Mouse (Mus musculus): ENCODE results near the gene Slc25a47.
A peak's percentile ranks its signal among the peaks of the same experiment; 100 is the strongest.

DNA sequence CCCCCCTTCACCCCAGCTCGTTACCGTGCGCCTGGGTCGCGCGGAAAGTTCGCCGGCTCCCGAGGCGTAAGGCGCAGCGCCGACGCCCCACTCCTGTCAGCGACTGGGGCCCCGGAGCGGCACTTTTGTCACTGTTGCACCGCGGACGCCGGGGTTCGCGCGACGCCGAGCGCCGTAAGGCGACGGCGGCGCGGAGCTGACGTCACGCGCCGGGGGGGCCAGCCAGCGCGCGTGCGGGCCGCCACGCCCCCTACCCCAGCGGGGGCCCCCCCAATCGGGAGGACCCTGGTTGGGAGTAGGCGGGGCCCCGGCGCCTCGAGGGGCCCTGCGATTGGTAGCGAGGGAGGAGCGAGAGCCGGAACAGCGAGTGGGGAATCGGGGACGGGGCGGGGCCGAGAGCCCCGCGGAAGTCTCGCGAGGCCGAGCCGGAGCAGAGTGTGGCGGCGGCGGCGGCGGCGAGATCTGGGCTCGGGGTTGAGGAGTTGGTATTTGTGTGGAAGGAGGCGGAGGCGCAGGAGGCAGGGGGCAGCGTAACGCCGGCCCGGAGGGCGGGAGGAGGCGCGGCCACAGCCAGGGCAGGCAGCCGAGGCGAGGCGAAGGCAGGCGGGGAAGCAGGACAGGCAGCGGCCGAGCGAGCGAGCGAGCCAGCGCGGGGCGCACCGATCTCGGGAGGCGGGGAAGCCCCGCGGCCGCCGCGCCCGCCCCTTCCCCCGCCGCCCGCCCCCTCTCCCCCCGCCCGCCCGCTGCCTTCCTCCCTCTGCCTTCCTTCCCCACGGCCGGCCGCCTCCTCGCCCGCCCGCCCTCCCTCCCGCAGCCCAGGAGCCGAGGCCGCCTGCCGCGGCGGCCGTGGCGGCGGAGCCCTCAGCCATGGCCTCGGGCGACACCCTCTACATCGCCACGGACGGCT lies 43.0 kb upstream of the Slc25a47 start, which contains the start of gene Yy1:
- TF ChIP-seq CTCF (conservative IDR thresholded peaks at IDR 0.05 in 1 of 2, IDR thresholded peaks at IDR 0.05 in 1 of 2; ENCODE audit: low read depth in 2 of 2, low read length in 2 of 2) = no peak
- no peak for TF ChIP-seq ZKSCAN1 (IDR thresholded peaks at IDR 0.05; ENCODE audit: borderline replicate concordance, low read depth, low read length)
- peak; percentile 80 for TF ChIP-seq POLR2A (IDR thresholded peaks at IDR 0.05; ENCODE audit: low read depth, low read length)
- TF ChIP-seq MAZ (IDR thresholded peaks at IDR 0.05; ENCODE audit: low read depth, low read length) = peak; percentile 95
- TF ChIP-seq EP300 (IDR thresholded peaks at IDR 0.05; ENCODE audit: low read length) = no peak
- no peak for TF ChIP-seq ZNF384 (IDR thresholded peaks at IDR 0.05; ENCODE audit: low read depth, low read length)
- TF ChIP-seq UBTF (IDR thresholded peaks at IDR 0.05; ENCODE audit: low read depth, low read length) = no peak
- TF ChIP-seq ZC3H11A (IDR thresholded peaks at IDR 0.05; ENCODE audit: low read depth, low read length) = no peak
- no peak; the same call in none of the 2 replicates for TF ChIP-seq NELFE (IDR thresholded peaks at IDR 0.05; ENCODE audit: low read depth, low read length)
- no peak for TF ChIP-seq SMC3 (IDR thresholded peaks at IDR 0.05; ENCODE audit: low read depth, low read length)
- TF ChIP-seq MAX (IDR thresholded peaks at IDR 0.05; ENCODE audit: low read length) = no peak
